Mouse (Mus musculus) CH12.LX (cell line): ENCODE results near the gene Myo16. TPM values are rescaled to one million over a fixed set of nuclear protein-coding genes. Genes with fewer than 3 reads are reported as not detected.

Experiments
- DNase-seq: peaks from one replicate; pipeline ENCODE4 v3.0.0-alpha.2; 2013; ENCODE audit errors: extremely low read depth
- H3K27ac ChIP-seq: 2 replicates; pipeline ENCODE4 v1.5.1; 2012; ENCODE audit warnings: low read depth, mild to moderate bottlenecking, control low read depth, moderate library complexity; ENCODE audit not compliant: insufficient read depth
- H3K27me3 ChIP-seq: replicated peaks from 2 replicates; pipeline ENCODE3; 2012; ENCODE audit warnings: inconsistent platforms
- H3K36me3 ChIP-seq, 2 experiments: replicated peaks in 1 of 2; 2 replicates each; pipeline versions ENCODE3 to v1.6.1; 2012; ENCODE audit warnings: inconsistent platforms in 1 of 2, low read length in 1 of 2, mild to moderate bottlenecking in 1 of 2, mixed read lengths in 1 of 2, moderate library complexity in 1 of 2; ENCODE audit not compliant: control insufficient read depth in 1 of 2, insufficient read depth in 1 of 2
- H3K4me1 ChIP-seq, 2 experiments: 2 replicates each; pipeline ENCODE4 v1.6.1; 2012; ENCODE audit warnings: inconsistent platforms in 1 of 2, moderate library complexity in 1 of 2; ENCODE audit not compliant: insufficient read depth in 2 of 2, control insufficient read depth in 1 of 2
- H3K4me2 ChIP-seq: 2 replicates; pipeline ENCODE4 v1.6.1; 2012; ENCODE audit warnings: low read depth, mild to moderate bottlenecking, control low read depth; ENCODE audit not compliant: poor library complexity, insufficient read depth, severe bottlenecking
- H3K4me3 ChIP-seq, 3 experiments: fragments of 150-350 bp in 1 of 3; sonication (generic) in 1 of 3; replicated peaks in 1 of 3; 2 replicates each; pipeline versions ENCODE3 to v1.5.1; 2011 to 2012; ENCODE audit warnings: low read depth in 2 of 3, low read length in 2 of 3, mild to moderate bottlenecking in 2 of 3, moderate library complexity in 2 of 3, control low read depth in 1 of 3, improper control_type of control experiment in 1 of 3, inconsistent platforms in 1 of 3, mixed read lengths in 1 of 3; ENCODE audit not compliant: poor library complexity in 1 of 3
- H3K79me2 ChIP-seq: replicated peaks from 2 replicates; pipeline ENCODE4 v1.6.1; 2012; ENCODE audit warnings: mild to moderate bottlenecking, moderate library complexity; ENCODE audit not compliant: control insufficient read depth, poor library complexity, insufficient read depth, severe bottlenecking; ENCODE audit errors: extremely low read depth
- H3K9ac ChIP-seq: 2 replicates; pipeline ENCODE4 v1.6.1; 2012; ENCODE audit warnings: low read depth, mild to moderate bottlenecking, control low read depth, moderate library complexity; ENCODE audit not compliant: insufficient read depth
- H3K9me3 ChIP-seq: replicated peaks from 2 replicates; pipeline ENCODE3; 2012; ENCODE audit warnings: low read length, inconsistent platforms, mixed read lengths
- CHD2 ChIP-seq: IDR thresholded peaks from 2 replicates; pipeline ENCODE4 v1.6.1; 2011; ENCODE audit warnings: low read length, improper control_type of control experiment
- E2F4 ChIP-seq: IDR thresholded peaks from 2 replicates; pipeline ENCODE4 v1.6.1; 2011; ENCODE audit warnings: low read depth, low read length, improper control_type of control experiment; ENCODE audit not compliant: insufficient replicate concordance
- ELF1 ChIP-seq: IDR thresholded peaks from 2 replicates; pipeline ENCODE4 v1.6.1; 2014; ENCODE audit warnings: low read depth, mild to moderate bottlenecking, inconsistent platforms, low read length, improper control_type of control experiment
- ETS1 ChIP-seq: conservative IDR thresholded peaks from 2 replicates; pipeline ENCODE4 v1.6.1; 2012; ENCODE audit warnings: low read depth, mild to moderate bottlenecking, inconsistent platforms, low read length, improper control_type of control experiment, moderate library complexity
- GABPA ChIP-seq: IDR thresholded peaks from 2 replicates; pipeline ENCODE4 v1.6.1; 2012; ENCODE audit warnings: low read depth, low read length, improper control_type of control experiment, inconsistent platforms; ENCODE audit not compliant: insufficient replicate concordance
- IRF4 ChIP-seq: IDR thresholded peaks from 2 replicates; pipeline ENCODE4 v1.6.1; 2014; ENCODE audit warnings: low read depth, mild to moderate bottlenecking, inconsistent platforms, low read length, improper control_type of control experiment
- KAT2A ChIP-seq: IDR thresholded peaks from 2 replicates; pipeline ENCODE4 v1.6.1; 2012; ENCODE audit warnings: low read length, improper control_type of control experiment, inconsistent platforms; ENCODE audit not compliant: insufficient replicate concordance
- MAFK ChIP-seq: IDR thresholded peaks from 2 replicates; pipeline ENCODE4 v1.6.1; 2011; ENCODE audit warnings: low read length, improper control_type of control experiment; ENCODE audit not compliant: insufficient replicate concordance
- MAZ ChIP-seq: IDR thresholded peaks from 2 replicates; pipeline ENCODE4 v1.6.1; 2012; ENCODE audit warnings: low read depth, mild to moderate bottlenecking, inconsistent platforms, low read length, improper control_type of control experiment, moderate library complexity
- MXI1 ChIP-seq: IDR thresholded peaks from 2 replicates; pipeline ENCODE4 v1.6.1; 2011; ENCODE audit warnings: mild to moderate bottlenecking, low read depth, low read length, improper control_type of control experiment
- MYC ChIP-seq: IDR thresholded peaks from 2 replicates; pipeline ENCODE4 v1.6.1; 2011; ENCODE audit warnings: low read depth, mild to moderate bottlenecking, improper control_type of control experiment, low read length
- NELFE ChIP-seq: IDR thresholded peaks from 2 replicates; pipeline ENCODE4 v1.6.1; 2011; ENCODE audit warnings: low read depth, low read length, improper control_type of control experiment
- PAX5 ChIP-seq: IDR thresholded peaks from 2 replicates; pipeline ENCODE4 v1.6.1; 2012; ENCODE audit warnings: low read length, inconsistent platforms, mixed read lengths
- POLR2A ChIP-seq: IDR thresholded peaks from 2 replicates; pipeline ENCODE4 v1.6.1; 2011; ENCODE audit warnings: low read depth, mild to moderate bottlenecking, improper control_type of control experiment, low read length
- POLR2AphosphoS2 ChIP-seq: IDR thresholded peaks from 2 replicates; pipeline ENCODE4 v1.6.1; 2011; ENCODE audit warnings: low read depth, low read length, improper control_type of control experiment
- RAD21 ChIP-seq: IDR thresholded peaks from 2 replicates; pipeline ENCODE4 v1.6.1; 2011; ENCODE audit warnings: low read depth, mild to moderate bottlenecking, low read length, improper control_type of control experiment, moderate library complexity
- RCOR1 ChIP-seq: conservative IDR thresholded peaks from 2 replicates; pipeline ENCODE4 v1.6.1; 2012; ENCODE audit warnings: low read depth, mild to moderate bottlenecking, inconsistent platforms, low read length, improper control_type of control experiment
- TCF12 ChIP-seq: IDR thresholded peaks from 2 replicates; pipeline ENCODE4 v1.6.1; 2014; ENCODE audit warnings: low read depth, mild to moderate bottlenecking, inconsistent platforms, low read length, improper control_type of control experiment
- USF2 ChIP-seq: conservative IDR thresholded peaks from 2 replicates; pipeline ENCODE4 v1.6.1; 2011; ENCODE audit warnings: low read depth, low read length, improper control_type of control experiment
- ZC3H11A ChIP-seq: IDR thresholded peaks from 2 replicates; pipeline ENCODE4 v1.6.1; 2012; ENCODE audit warnings: low read depth, mild to moderate bottlenecking, inconsistent platforms, low read length, improper control_type of control experiment
- ZMIZ1 ChIP-seq: IDR thresholded peaks from 2 replicates; pipeline ENCODE4 v1.6.1; 2012; ENCODE audit warnings: low read depth, mild to moderate bottlenecking, inconsistent platforms, low read length, improper control_type of control experiment
- dilution Hi-C: fragments of 300-500 bp; cut with MboI; formaldehyde crosslinking; loops from 2 replicates; pipeline ENCODE4 v1.14.3; 2020; ENCODE audit warnings: low sequenced_read_pairs; ENCODE audit not compliant: extremely low pct_unique_long_range_greater_than_20kb, extremely low pct_ligation_motif_present
- in situ Hi-C: fragments of 300-500 bp; cut with MboI; formaldehyde crosslinking; loops from 3 replicates; pipeline ENCODE4 v1.14.3; 2019; ENCODE audit warnings: low sequenced_read_pairs, low pct_ligation_motif_present, low pct_unique_long_range_greater_than_20kb, mixed read lengths
- polyA plus RNA-seq: library from polyadenylated mRNA; unstranded; fragments of >175 nt; gene quantifications from 2 replicates; pipeline ENCODE4 v1.2.1, GENCODE M21; 2012; ENCODE audit warnings: low read depth; ENCODE audit not compliant: insufficient read length
- total RNA-seq, 2 experiments: library from RNA; depleted of rRNA; stranded (reverse); fragments of 300-350 nt in 1 of 2; fragments of >200 nt in 1 of 2; gene quantifications; 2 replicates each; pipeline ENCODE4 v1.2.3; 2012 to 2014

The Myo16 gene
- total and polyA plus RNA-seq, 3 experiments, result not detected

DNA sequence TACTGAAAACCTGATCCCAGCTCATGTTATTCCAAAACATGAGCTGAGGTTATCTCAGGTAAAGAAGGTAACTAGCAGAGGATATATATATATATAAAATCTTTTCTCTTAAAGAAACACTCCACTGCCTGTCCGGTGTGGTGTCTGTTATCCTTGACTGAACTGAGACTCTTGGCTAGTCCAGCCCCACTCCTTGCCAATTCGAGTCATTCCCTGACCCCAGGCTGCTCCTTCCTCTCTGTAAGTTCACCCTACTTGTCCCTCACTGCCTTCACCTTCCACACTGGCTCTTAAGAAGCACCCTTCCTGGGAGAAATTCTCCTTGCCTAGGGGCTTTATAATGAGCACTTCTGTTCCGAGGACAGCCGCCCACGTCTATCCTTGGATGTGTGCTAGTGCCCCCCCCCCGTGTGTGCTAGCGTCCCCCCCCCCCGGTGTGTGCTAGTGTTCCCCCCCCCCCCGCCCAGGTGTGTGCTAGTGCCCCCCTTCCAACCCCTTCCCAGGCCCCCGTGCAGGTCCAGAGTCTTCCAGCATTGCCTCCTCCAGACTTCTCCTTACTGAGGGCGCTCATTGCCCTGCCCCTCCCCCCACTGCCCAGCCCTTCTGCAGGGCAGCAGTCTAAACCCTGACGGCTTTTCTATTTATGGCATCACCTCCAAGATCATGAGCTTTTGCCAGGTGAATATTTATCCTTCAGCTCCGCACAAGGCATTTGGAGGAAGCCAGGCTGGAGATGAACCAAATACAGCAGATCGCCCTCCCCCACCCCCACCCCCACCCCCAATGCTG, 433.4 kb downstream of the Myo16 start:
- H3K4me2 ChIP-seq, result no peak overlapping the region
- 0 out of 2 replicates have a peak, but pooled peaks have one; percentile 30 for TF ChIP-seq CHD2
- no peak for TF ChIP-seq ZMIZ1
- in situ Hi-C loops, result loop anchor here (10.0 to 25.0 kb wide), 3 partner anchors 225 to 578 kb away; no protein-coding TSS in a partner anchor

GRCm38 (mm10) chr8:10589422-10589933, 435.8 kb downstream of the Myo16 start:
- Histone ChIP-seq H3K9me3 (no peaks in the 10 kb centered on the region), H3K36me3 (no peaks in the 10 kb centered on the region), H3K9ac (no peak overlapping the region)
- no peak for DNase-seq
- TF ChIP-seq RCOR1, result no peak
- no peak for TF ChIP-seq GABPA
- TF ChIP-seq, all 38 proteins: peak for 0
- Histone ChIP-seq H3K4me2 (no peak overlapping the region), H3K79me2 (no peaks in the 10 kb centered on the region), H3K27ac (no peak overlapping the region), H3K4me3 (no peak overlapping the region), H3K27me3 (no peaks in the 10 kb centered on the region), H3K4me1 (no peaks in the 10 kb centered on the region)
- in situ Hi-C loops (loop anchor here (10.0 to 25.0 kb wide), 3 partner anchors 223 to 575 kb away; no protein-coding TSS in a partner anchor), dilution Hi-C loops (no loop called here)

More for the DNA sequence above, 433.4 kb downstream of the Myo16 start:
- no peak overlapping the region for H3K27ac ChIP-seq
- dilution Hi-C loops, result no loop called here
- H3K4me3 ChIP-seq, result no peak overlapping the region
- H3K79me2 ChIP-seq, result no peaks in the 10 kb centered on the region
- no peaks in the 10 kb centered on the region for H3K27me3 ChIP-seq
- no peak overlapping the region for H3K9ac ChIP-seq
- DNase-seq, result no peak
- no peaks in the 10 kb centered on the region for H3K9me3 ChIP-seq
- H3K4me1 ChIP-seq, result no peaks in the 10 kb centered on the region
- no peaks in the 10 kb centered on the region for H3K36me3 ChIP-seq

DNA sequence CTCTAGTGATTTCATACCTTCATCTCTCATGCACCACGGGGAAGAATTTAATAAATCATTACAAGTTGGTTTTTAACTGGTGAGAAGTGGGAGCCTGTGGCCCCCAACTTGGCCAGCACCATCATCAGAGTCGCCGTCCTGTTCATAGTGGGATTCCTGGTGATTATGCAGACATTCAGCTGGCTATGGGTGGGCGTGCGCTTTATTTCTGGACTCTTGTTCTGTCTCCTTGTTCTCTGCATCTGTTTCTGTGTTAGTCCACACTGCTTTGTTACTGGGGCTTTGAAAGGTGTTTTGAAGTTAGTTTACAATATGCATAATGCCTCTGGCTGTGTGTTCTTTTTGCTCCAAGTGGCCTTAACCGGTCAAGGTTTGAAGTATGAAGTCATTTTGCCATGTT, 439.2 kb downstream of the Myo16 start:
- dilution Hi-C loops (no loop called here), in situ Hi-C loops (loop anchor here (25.0 kb wide), 1 partner anchor 219 kb away; no protein-coding TSS in a partner anchor)
- Histone ChIP-seq H3K79me2 (no peaks in the 10 kb centered on the region), H3K4me2 (no peak overlapping the region), H3K9ac (no peak overlapping the region), H3K9me3 (no peaks in the 10 kb centered on the region), H3K27ac (no peak overlapping the region), H3K4me1 (no peaks in the 10 kb centered on the region), H3K36me3 (no peaks in the 10 kb centered on the region), H3K4me3 (no peak overlapping the region), H3K27me3 (no peaks in the 10 kb centered on the region)
- DNase-seq, result no peak
- TF ChIP-seq MYC (no peak), E2F4 (no peak), POLR2AphosphoS2 (no peak), ZC3H11A (no peak), TCF12 (no peak), MXI1 (no peak), RAD21 (no peak), NELFE (no peak), USF2 (no peak), MAZ (no peak), RCOR1 (no peak), PAX5 (no peak), ELF1 (no peak), MAFK (no peak), POLR2A (no peak), KAT2A (no peak), ETS1 (no peak), IRF4 (no peak), GABPA (no peak)
